Mouse (Mus musculus) induced T-regulatory cell, adult 2 months (primary cell): ENCODE results near the gene Cldn13.
"Not testable (repeated sequence)": the region's sequence is repeated elsewhere in the genome, so short reads cannot be mapped to it uniquely, and the experiment has no call there.

Experiments
- DNase-seq: peaks from one replicate; pipeline ENCODE4 v3.0.0-alpha.2; 2012; ENCODE audit warnings: low read depth

Cldn13 gene

DNA sequence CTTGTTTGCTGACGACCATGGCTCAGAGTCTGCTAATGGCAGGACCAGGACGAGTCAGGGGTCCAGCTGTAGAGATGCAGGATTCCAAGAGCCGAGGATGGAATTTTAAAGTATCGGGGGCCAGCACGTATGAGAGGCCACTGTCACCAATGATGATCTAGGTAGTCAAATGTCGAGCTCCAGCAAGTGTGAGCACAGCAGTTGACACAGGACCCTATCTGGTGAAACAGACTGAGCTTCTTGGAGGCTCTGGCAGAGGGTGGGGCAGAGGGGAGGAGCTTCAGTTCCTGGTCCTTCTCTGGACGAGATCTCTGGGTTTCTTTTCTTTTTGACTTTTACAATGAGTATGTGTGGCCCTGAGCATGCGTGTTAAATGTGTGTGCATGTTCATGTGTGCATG, at the start of gene Cldn13:
Gene Cldn13 (minus strand): TSS at position 216 of the 400 bp plus-strand sequence.
- no peak for DNase-seq

DNA sequence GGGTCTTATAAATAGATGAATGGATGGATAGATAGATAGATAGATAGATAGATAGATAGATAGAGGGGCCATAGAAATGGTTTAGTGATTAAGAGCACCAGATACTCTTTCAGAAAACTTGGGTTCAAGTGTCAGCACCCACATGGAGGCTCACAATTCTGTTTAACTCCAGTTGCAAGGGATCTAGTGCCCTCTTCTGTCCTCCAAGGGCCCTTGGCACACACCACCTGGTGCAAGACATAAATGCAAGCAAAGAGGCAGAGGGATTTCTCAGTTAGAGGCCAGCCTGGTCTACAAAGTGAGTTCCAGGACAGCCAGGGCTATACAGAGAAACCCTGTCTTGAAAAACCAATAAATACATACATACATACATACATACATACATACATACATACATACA, 49.3 kb upstream of the Cldn13 start:
- not testable (repeated sequence) for DNase-seq

- no peak for DNase-seq
Measured at GRCm38 (mm10) chr5:134963546-134963945, 48.2 kb upstream of the Cldn13 start.

- DNase-seq, result no peak
Measured at GRCm38 (mm10) chr5:134961519-134961918, 46.2 kb upstream of the Cldn13 start.

GRCm38 (mm10) chr5:134960430-134960829, 45.1 kb upstream of the Cldn13 start:
- DNase-seq, result no peak

DNA sequence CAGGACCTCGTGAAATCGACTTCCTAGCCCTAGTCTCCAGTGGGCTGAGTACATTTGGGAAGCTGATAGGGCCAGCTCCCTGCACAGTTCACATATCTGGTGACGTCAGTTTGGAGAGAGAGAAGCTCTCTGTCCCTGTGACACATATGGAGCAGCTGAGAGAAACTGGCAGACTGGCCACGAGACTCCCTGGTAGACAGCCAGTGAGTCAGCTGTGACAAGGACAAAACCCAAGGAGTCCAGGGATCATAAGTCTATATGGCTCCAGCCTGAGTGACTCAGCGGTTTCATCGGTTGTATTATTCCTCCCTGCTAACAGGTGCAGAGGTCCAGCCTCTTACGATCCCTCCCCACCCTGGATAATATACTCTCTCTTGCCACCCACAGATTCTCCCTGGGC, 43.8 kb upstream of the Cldn13 start:
- DNase-seq, result no peak

DNA sequence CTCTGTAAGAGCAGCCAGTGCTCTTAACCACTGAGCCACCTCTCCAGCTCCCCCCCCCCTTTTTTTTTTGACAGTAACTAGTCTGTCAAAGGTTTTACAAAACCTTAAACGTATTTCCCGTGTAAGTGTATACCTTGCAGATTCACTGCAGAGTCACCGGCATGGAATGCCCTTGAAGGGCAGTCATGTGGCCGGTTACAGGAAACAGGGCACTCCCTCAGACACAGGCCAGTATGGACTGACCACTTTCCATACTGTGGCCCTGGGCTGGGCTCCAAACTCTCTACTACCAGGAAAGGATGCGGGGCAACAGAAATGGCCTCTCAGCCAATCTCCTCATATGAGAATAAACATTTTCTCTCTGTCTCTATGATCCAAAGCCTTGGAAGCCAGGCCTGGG, 40.2 kb upstream of the Cldn13 start:
- no peak for DNase-seq

GRCm38 (mm10) chr5:134951053-134951884, 35.9 kb upstream of the Cldn13 start:
- DNase-seq, result no peak

DNA sequence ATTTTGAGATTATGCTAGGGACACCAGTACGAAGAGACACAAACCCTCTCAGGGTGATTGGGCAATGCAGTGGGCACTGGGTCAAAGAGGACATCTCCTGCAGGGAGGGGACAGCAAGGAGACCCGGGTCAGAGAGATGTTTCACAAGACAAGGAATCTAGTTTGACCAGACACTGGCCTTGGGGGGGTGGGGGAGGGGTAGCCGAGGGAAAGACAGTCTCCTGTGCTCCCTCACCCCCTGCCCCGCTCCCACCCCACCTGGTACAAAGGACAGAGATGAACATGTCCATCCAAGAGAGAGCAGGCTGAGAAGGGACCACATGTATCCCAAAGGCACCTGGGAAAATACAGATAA, 32.7 kb upstream of the Cldn13 start:
- no peak for DNase-seq

DNA sequence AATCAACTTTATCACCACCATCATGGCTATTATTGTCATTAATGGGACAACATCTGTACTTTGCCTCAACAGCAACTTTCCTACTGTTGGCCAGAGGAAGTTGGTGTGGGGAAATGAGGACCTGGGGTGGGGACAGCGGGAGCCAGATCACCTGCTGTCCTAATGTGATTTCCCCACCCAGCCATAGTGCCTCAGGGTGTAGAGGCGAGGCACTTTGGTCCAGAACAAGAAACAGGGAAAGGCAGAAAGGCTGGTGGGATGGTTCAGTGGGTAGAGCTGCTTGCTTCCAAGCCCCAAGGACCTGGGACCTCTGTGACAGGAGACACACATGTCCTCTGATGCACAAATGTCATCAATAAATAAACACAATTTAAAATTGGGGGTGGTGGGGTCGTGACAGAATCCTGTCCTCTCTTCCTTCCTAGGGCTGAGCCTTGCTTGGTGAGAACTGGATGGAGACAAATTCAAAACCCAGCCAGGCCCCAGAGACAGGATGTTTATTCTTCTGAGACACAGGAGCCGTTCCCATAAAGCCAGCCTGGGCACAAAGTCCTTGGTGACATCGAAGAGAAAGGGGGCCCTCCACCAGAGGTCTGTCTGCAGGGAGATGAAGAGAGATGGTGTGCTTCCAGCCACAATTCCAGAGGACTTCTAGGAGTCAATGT, 32.2 kb upstream of the Cldn13 start:
- DNase-seq, result no peak

GRCm38 (mm10) chr5:134946857-134947255, 31.5 kb upstream of the Cldn13 start, which contains the start of gene Cldn4:
Gene Cldn4, minus strand, starts transcription at chr5:134946934.
- DNase-seq, result no peak

DNA sequence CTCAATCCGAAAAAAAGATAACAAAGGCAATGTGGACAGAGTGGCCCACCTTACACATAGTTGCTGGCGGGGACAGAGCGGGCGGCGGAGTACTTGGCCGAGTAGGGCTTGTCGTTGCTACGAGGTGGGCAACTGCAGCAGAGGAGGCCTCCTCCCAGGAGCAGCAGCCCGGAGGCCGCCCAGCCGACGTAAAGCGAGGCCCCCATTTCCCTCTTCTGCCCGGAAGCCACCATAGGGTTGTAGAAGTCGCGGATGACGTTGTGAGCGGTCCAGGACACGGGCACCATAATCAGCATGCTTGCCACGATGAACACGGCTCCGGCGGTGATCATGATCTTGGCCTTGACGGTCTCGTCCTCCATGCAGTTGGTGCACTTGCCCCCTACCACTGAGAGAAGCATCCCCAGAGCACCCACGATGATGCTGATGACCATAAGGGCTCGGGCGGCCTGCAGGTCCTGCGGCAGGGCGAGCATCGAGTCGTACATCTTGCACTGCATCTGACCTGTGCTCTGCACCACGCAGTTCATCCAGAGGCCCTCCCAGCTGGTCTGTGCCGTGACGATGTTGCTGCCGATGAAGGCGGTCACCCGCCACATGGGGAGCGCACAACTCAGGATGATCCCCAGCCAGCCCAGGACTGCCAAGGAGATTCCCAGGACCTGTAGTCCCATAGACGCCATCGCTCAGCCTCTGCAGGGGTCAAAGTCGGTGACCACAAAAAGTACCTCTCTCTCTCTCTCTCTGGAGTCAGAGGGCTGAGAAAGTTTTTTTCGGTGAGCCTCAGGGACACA, 30.9 kb upstream of the Cldn13 start:
- no peak for DNase-seq

GRCm38 (mm10) chr5:134945266-134945959, 30.1 kb upstream of the Cldn13 start:
- DNase-seq, result no peak

DNA sequence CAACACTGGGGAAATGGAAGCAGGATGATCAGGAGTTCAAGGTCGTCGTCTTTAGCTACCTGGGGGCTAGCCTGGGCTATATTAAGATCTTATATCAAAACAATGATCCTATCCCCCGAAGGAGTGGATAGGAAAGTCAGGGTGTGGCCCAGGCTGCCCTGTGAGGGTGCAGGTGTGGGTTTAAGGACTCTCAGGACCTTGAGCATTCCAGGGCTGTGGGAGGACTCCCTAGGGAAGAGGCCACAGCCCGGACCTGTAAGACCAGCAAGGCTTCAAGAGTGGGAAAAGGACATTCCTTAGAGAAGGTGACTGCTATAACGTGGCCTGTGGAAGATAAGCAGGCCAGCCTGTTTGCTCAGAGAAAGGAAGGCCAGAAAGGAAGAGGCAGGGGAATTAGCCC, 28.9 kb upstream of the Cldn13 start:
- DNase-seq, result no peak

GRCm38 (mm10) chr5:134942740-134943139, 27.4 kb upstream of the Cldn13 start:
- no peak for DNase-seq

GRCm38 (mm10) chr5:134941472-134942209, 26.3 kb upstream of the Cldn13 start:
- DNase-seq, result peak; percentile 60

GRCm38 (mm10) chr5:134939554-134939953, 24.2 kb upstream of the Cldn13 start:
- DNase-seq, result not testable (repeated sequence)

- DNase-seq, result peak; percentile 58
Measured at GRCm38 (mm10) chr5:134939069-134939468, 23.7 kb upstream of the Cldn13 start.

- DNase-seq, result no peak
Measured at GRCm38 (mm10) chr5:134936626-134937185, 21.4 kb upstream of the Cldn13 start.

- no peak for DNase-seq
Measured at GRCm38 (mm10) chr5:134936051-134936450, 20.7 kb upstream of the Cldn13 start.

GRCm38 (mm10) chr5:134934666-134935065, 19.3 kb upstream of the Cldn13 start:
- no peak for DNase-seq
